Mouse (Mus musculus) embryonic facial prominence, embryonic 12.5 days (tissue): ENCODE results near the gene Aph1a. TPM values are rescaled to one million over a fixed set of nuclear protein-coding genes. Genes with fewer than 3 reads are reported as not detected.
A peak's percentile ranks its signal among the peaks of the same experiment; 100 is the strongest.

ENCODE experiments used
- ATAC-seq: fragments of 200-750 bp; cut with Nextera tagmentation; 2 replicates; pipeline ENCODE4 v1.8.0; 2017; ENCODE audit not compliant: insufficient number of reproducible peaks, insufficient read depth, low FRiP score, low TSS enrichment
- H3K27ac ChIP-seq: fragments of 300-500 bp; sonication (generic); 2 replicates; pipeline ENCODE4 v1.5.1; 2016; ENCODE audit warnings: mild to moderate bottlenecking
- H3K27me3 ChIP-seq: fragments of 300-500 bp; sonication (generic); 2 replicates; pipeline ENCODE4 v1.6.1; 2016; ENCODE audit warnings: mild to moderate bottlenecking, moderate library complexity
- H3K36me3 ChIP-seq: fragments of 300-500 bp; sonication (generic); 2 replicates; pipeline ENCODE4 v1.6.1; 2016; ENCODE audit warnings: mild to moderate bottlenecking
- H3K4me1 ChIP-seq: fragments of 300-500 bp; sonication (generic); 2 replicates; pipeline ENCODE4 v1.6.1; 2016
- H3K4me2 ChIP-seq: fragments of 300-500 bp; sonication (generic); replicated peaks from 2 replicates; pipeline ENCODE4 v1.6.1; 2016; ENCODE audit warnings: mild to moderate bottlenecking, moderate library complexity
- H3K4me3 ChIP-seq: fragments of 300-500 bp; sonication (generic); 2 replicates; pipeline ENCODE4 v1.5.1; 2016; ENCODE audit warnings: mild to moderate bottlenecking
- H3K9ac ChIP-seq: fragments of 300-500 bp; sonication (generic); 2 replicates; pipeline ENCODE4 v1.6.1; 2016; ENCODE audit warnings: mild to moderate bottlenecking, moderate library complexity
- H3K9me3 ChIP-seq: fragments of 300-500 bp; sonication (generic); 2 replicates; pipeline ENCODE4 v1.6.1; 2016; ENCODE audit warnings: mild to moderate bottlenecking, moderate library complexity
- WGBS: fragments of 180-500 bp; shearing (Covaris S2); methylation state at CpG from one replicate; pipeline ENCODE4 v1.1.7; 2016; 5-methylcytosine and 5-hydroxymethylcytosine counted together
- polyA plus RNA-seq: library from polyadenylated mRNA; unstranded; fragments of >200 nt; fragmentation: Nextera tagmentation; extraction: Ambion mirVana; gene quantifications from 2 replicates; pipeline ENCODE4 v1.2.1, GENCODE M21; 2016

Gene Aph1a
- polyA plus RNA-seq, 1 experiment from 2014 or later, result 31.3 TPM

- H3K27ac ChIP-seq, result no peak overlapping the region
- H3K9ac ChIP-seq, result no peak overlapping the region
- no peaks in the 10 kb centered on the region for H3K9me3 ChIP-seq
- no peak for ATAC-seq
- H3K4me3 ChIP-seq, result no peak overlapping the region
- H3K4me2 ChIP-seq, result no peak overlapping the region
- H3K4me1 ChIP-seq, result peaks cover 6% of the 10 kb centered on the region; the same call in 1 of the 2 replicates
- H3K27me3 ChIP-seq, result no peaks in the 10 kb centered on the region
- WGBS, result 92% methylated on average over 20 of the region's 20 CpGs
- H3K36me3 ChIP-seq, result peaks cover 46% of the 10 kb centered on the region
These were observed 28.2 kb upstream of the Aph1a start for GRCm38 (mm10) chr3:95865571-95865970.

DNA sequence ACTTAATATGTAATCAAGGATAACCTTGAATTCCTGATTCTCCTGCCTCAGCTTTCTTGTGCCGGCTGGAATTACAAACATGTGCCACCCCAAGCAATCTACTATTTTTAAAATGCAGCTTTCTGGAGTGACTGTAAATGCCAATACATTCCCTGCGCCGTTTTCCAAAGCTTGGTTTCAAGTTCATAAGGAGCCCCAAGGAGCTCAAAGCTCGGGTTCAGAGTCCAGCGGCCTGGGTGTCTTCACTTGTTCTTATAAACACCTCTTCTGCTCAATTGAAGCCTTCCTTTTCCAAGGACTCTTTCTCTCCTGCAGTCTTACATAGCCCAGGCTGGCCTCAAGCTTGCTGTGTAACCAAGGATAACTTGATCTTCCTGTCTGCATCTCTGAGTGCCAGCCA lies 27.7 kb upstream of the Aph1a start:
- Histone ChIP-seq H3K9me3 (no peaks in the 10 kb centered on the region), H3K4me2 (no peak overlapping the region), H3K4me1 (peaks cover 9% of the 10 kb centered on the region; the same call in 1 of the 2 replicates), H3K9ac (no peak overlapping the region), H3K27ac (no peak overlapping the region), H3K36me3 (peaks cover 46% of the 10 kb centered on the region), H3K4me3 (no peak overlapping the region), H3K27me3 (no peaks in the 10 kb centered on the region)
- 90% methylated on average over 5 of the region's 5 CpGs for WGBS
- ATAC-seq, result no peak

GRCm38 (mm10) chr3:95867408-95867807 lies 26.4 kb upstream of the Aph1a start:
- H3K27ac ChIP-seq, result no peak overlapping the region
- no peak for ATAC-seq
- no peaks in the 10 kb centered on the region for H3K9me3 ChIP-seq
- peaks cover 15% of the 10 kb centered on the region for H3K4me1 ChIP-seq
- H3K4me2 ChIP-seq, result no peak overlapping the region
- WGBS, result 90% methylated on average over 2 of the region's 2 CpGs
- H3K27me3 ChIP-seq, result no peaks in the 10 kb centered on the region
- no peak overlapping the region for H3K4me3 ChIP-seq
- no peak overlapping the region for H3K9ac ChIP-seq
- H3K36me3 ChIP-seq, result peaks cover 46% of the 10 kb centered on the region

GRCm38 (mm10) chr3:95870976-95871375 lies 22.8 kb upstream of the Aph1a start:
- Histone ChIP-seq H3K4me3 (peak overlapping the region; percentile 73), H3K9me3 (no peaks in the 10 kb centered on the region), H3K27me3 (no peaks in the 10 kb centered on the region), H3K27ac (peak overlapping the region; percentile 82), H3K36me3 (peaks cover 34% of the 10 kb centered on the region), H3K4me2 (peak overlapping the region; percentile 75), H3K4me1 (peaks cover 16% of the 10 kb centered on the region), H3K9ac (peak overlapping the region; percentile 78)
- WGBS, result 8% methylated on average over 15 of the region's 15 CpGs
- ATAC-seq, result no peak

DNA sequence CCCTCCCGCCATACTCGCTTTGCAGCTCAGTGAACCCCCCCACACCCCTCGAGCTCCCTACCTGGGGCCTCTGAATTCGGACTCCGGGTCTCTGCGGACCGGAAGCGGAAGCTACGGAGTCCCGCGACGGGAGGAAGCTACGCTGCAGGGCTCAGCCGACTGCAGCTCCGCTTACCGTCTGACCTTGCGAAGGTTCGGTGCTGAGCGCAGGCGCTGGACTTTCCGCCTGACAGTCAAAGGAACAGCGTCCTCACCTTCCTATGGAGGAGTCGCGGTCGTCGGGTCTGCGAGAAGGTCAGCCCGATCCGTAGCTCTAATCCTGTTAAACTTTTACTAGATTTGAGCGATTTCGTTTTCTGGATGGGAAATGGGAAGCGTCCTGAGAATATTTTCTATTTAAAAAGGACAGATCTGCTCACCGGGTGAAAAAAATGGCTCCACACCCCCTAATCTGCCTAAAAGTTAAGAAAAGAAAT lies 22.3 kb upstream of the Aph1a start, which contains the start of gene Mrps21:
TSS of gene Mrps21 (minus strand) at position 128 of the 476 bp plus-strand sequence.
- ATAC-seq, result peak; percentile 90
- Histone ChIP-seq H3K4me2 (peak within 1 kb of the TSS; percentile 75), H3K9me3 (no peaks in the 10 kb centered on the region), H3K4me3 (peak within 1 kb of the TSS; percentile 73), H3K9ac (peak within 1 kb of the TSS; percentile 78), H3K4me1 (peaks cover 16% of the 10 kb centered on the region), H3K27ac (peak within 1 kb of the TSS; percentile 82), H3K27me3 (no peaks in the 10 kb centered on the region), H3K36me3 (peaks cover 33% of the 10 kb centered on the region)
- WGBS, result under 1% methylated on average over 33 of the region's 33 CpGs

GRCm38 (mm10) chr3:95872048-95872447 lies 21.7 kb upstream of the Aph1a start:
- no peak for ATAC-seq
- peak overlapping the region; percentile 78 for H3K9ac ChIP-seq
- H3K4me3 ChIP-seq, result peak overlapping the region; percentile 73
- WGBS, result 83% methylated on average over 7 of the region's 7 CpGs
- no peaks in the 10 kb centered on the region for H3K9me3 ChIP-seq
- peak overlapping the region; percentile 75 for H3K4me2 ChIP-seq
- peaks cover 27% of the 10 kb centered on the region for H3K36me3 ChIP-seq
- H3K27ac ChIP-seq, result no peak overlapping the region
- no peaks in the 10 kb centered on the region for H3K27me3 ChIP-seq
- H3K4me1 ChIP-seq, result peaks cover 16% of the 10 kb centered on the region

DNA sequence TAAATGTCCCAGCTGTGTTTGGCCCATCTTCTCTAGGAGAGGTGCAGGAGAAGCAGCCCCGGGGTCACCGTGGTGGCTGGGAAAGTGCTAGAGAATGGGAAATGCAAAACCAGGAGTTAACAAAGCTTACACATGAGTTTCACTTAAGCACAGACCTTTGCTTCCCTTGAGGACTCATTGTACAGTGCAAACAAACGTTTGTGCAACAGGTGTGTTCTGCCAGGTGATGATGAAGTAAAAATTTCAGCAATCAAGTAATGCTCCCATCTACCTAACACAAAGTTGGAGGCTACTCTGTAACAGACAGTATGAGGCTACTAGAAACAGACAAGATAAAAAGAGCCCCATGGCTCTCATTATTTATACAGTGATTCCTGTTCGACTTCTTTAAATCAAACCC lies 14.7 kb upstream of the Aph1a start:
- no peaks in the 10 kb centered on the region for H3K9me3 ChIP-seq
- no peaks in the 10 kb centered on the region for H3K27me3 ChIP-seq
- H3K27ac ChIP-seq, result no peak overlapping the region
- H3K36me3 ChIP-seq, result no peaks in the 10 kb centered on the region
- no peak overlapping the region for H3K4me3 ChIP-seq
- 85% methylated on average over 4 of the region's 4 CpGs for WGBS
- no peak for ATAC-seq
- peaks cover 13% of the 10 kb centered on the region; the same call in 1 of the 2 replicates for H3K4me1 ChIP-seq
- no peak overlapping the region for H3K9ac ChIP-seq
- H3K4me2 ChIP-seq, result no peak overlapping the region

DNA sequence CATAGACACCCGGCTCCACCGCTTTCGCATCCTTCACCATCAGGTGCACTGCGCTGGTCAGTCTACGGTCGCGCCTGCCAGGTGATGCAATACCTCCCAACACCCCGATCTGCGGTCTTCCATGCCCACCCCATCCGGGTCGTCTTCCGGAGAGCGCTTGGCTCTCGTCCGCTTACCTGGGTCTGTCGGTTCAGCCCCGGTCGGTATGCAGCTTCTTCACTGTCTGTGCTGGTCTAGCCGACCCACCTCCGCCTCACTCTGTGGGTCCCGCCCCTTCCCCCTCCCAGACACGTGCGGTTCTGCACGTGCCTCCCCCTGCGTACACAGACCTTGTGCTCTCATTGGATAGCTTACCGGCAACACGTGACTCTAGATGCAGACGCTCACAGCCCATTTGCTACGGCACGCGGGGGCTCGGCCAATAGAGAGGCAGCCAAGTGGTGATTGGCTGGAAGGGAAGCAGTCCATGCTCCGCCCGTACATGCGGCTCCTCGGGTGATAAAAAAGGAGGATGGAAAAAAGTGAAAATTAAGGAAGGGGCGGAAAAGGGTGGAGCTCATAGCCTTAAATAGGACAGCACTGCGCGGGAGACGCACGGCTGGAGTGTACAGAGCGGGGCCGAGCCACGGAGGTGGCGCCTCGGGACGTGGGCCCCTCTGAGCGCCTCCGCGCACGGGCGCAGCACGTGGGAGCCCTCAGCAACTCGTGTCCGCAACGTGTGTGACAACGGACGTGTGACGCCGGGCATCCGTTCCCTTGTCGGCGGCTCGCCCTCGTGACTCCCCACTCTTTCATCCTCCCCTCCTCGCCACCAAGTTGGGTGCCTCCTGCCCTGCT lies 11.6 kb upstream of the Aph1a start, which contains the start of gene Ciart:
TSS of gene Ciart (minus strand) at position 273 of the 837 bp plus-strand sequence.
- H3K27ac ChIP-seq, result no peak within 1 kb of the TSS; the same call in 1 of the 2 replicates
- peak within 1 kb of the TSS; percentile 99 for H3K4me2 ChIP-seq
- under 1% methylated on average over 66 of the region's 66 CpGs for WGBS
- H3K27me3 ChIP-seq, result no peaks in the 10 kb centered on the region
- H3K4me3 ChIP-seq, result peak within 1 kb of the TSS; percentile 44
- no peaks in the 10 kb centered on the region for H3K9me3 ChIP-seq
- H3K36me3 ChIP-seq, result 0 out of 2 replicates have a peak, but pooled peaks cover under 1% of the 10 kb centered on the region
- H3K9ac ChIP-seq, result peak within 1 kb of the TSS; percentile 30
- peaks cover 13% of the 10 kb centered on the region; the same call in 1 of the 2 replicates for H3K4me1 ChIP-seq
- ATAC-seq, result peak; percentile 98

GRCm38 (mm10) chr3:95882816-95883425 lies 10.8 kb upstream of the Aph1a start:
- Histone ChIP-seq H3K27ac (no peak overlapping the region), H3K4me2 (peak overlapping the region; percentile 99), H3K9ac (peak overlapping the region; percentile 24), H3K27me3 (no peaks in the 10 kb centered on the region), H3K36me3 (peaks cover 6% of the 10 kb centered on the region; the same call in 1 of the 2 replicates), H3K9me3 (no peaks in the 10 kb centered on the region), H3K4me3 (peak overlapping the region; percentile 44), H3K4me1 (peaks cover 13% of the 10 kb centered on the region; the same call in 1 of the 2 replicates)
- ATAC-seq, result peak; percentile 37; the same call in 1 of the 2 replicates
- WGBS, result 2% methylated on average over 24 of the region's 24 CpGs

DNA sequence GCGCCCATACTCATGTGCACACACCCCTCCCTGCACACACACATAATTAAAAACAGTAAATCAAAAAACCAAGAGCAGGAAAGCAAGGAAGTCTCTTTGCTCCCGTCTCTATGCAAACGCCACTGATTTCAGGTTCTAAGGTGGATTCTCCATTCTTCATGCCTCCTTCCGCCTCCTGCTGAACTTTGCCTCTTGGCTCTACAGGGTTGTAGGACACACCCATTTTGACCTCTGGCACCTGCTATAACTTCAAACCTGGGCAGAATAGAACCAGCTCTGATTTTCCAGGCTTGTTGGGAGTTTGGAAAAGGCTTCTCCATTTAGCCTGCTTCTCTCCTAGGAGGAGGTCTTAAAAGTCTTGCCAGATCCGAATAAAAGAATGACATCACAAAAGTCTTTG lies 9.4 kb upstream of the Aph1a start:
- no peak for ATAC-seq
- H3K36me3 ChIP-seq, result peaks cover 6% of the 10 kb centered on the region; the same call in 1 of the 2 replicates
- 67% methylated on average over 5 of the region's 5 CpGs for WGBS
- no peaks in the 10 kb centered on the region for H3K27me3 ChIP-seq
- no peak overlapping the region for H3K9ac ChIP-seq
- H3K9me3 ChIP-seq, result no peaks in the 10 kb centered on the region
- peaks cover 13% of the 10 kb centered on the region; the same call in 1 of the 2 replicates for H3K4me1 ChIP-seq
- H3K4me3 ChIP-seq, result no peak overlapping the region
- H3K4me2 ChIP-seq, result no peak overlapping the region
- H3K27ac ChIP-seq, result no peak overlapping the region

DNA sequence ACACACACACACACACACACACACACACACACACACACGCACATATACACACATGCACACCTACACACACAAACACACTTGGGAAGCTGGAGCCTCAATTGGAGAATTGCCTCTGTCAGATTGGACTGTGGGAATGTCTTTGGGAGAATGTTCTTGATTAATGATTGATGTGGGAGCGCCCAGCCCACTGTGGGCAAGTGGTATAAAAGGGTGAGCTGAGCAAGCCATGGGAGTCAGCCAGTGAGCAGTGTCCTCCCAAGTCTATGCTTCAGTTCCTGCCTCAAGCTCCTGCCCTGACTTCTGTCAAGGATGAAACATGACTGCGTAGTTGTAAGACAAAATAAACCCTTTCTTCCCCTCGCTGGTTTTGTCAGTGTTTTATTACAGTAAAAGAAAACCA lies 6.2 kb upstream of the Aph1a start:
- Histone ChIP-seq H3K4me1 (peaks cover 16% of the 10 kb centered on the region), H3K9ac (no peak overlapping the region), H3K9me3 (no peaks in the 10 kb centered on the region), H3K27me3 (no peaks in the 10 kb centered on the region), H3K27ac (no peak overlapping the region), H3K36me3 (peaks cover 6% of the 10 kb centered on the region; the same call in 1 of the 2 replicates), H3K4me3 (no peak overlapping the region), H3K4me2 (no peak overlapping the region)
- whole genome bisulfite sequencing, result 86% methylated on average over 4 of the region's 4 CpGs
- no peak for ATAC-seq
